Mouse (Mus musculus) bone marrow macrophage, adult 2 months (primary cell): ENCODE measurements at regions not wholly inside any gene's neighbourhood (a gene's known extent, or its start where the extent isn't known, plus 50 kb on each side); places are given as distances from the start of the nearest gene placed in this dataset.

ENCODE experiments used
- CTCF ChIP-seq: IDR thresholded peaks from 2 replicates; pipeline ENCODE4 v1.5.1; 2012; ENCODE audit warnings: low read depth, mild to moderate bottlenecking, low read length, moderate library complexity
- POLR2A ChIP-seq: IDR thresholded peaks from 2 replicates; pipeline ENCODE4 v1.6.1; 2012; ENCODE audit warnings: mild to moderate bottlenecking, low read depth, low read length, borderline replicate concordance

DNA sequence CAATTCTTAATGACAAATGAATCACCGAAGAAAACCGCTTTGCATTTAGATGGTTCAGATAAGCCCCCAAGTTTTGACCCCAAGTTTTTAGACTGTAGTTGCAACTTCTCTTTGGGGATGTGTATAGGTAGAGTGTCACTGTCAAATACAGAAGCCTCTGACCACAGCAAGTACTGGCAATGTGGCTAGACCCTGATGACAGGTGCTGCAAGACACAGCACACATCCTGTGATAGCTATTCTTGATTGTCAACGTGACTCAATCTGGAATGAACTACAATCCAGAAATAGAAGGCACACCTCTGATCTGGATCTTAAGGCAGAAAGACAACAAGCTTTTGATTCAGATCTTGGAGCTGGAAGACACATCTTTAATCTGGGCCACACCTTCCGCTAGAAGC, 207.3 kb upstream of the Pfn2 start:
- TF ChIP-seq CTCF, result no peak
- no peak for TF ChIP-seq POLR2A
